Mouse (Mus musculus) embryonic facial prominence, embryonic 12.5 days (tissue): ENCODE measurements at regions not wholly inside any gene's neighbourhood (a gene's known extent, or its start where the extent isn't known, plus 50 kb on each side); places are given as distances from the start of the nearest gene placed in this dataset.

Source experiments
- ATAC-seq: fragments of 200-750 bp; cut with Nextera tagmentation; 2 replicates; pipeline ENCODE4 v1.8.0; 2017; ENCODE audit not compliant: insufficient number of reproducible peaks, insufficient read depth, low FRiP score, low TSS enrichment
- H3K27ac ChIP-seq: fragments of 300-500 bp; sonication (generic); 2 replicates; pipeline ENCODE4 v1.5.1; 2016; ENCODE audit warnings: mild to moderate bottlenecking
- H3K27me3 ChIP-seq: fragments of 300-500 bp; sonication (generic); 2 replicates; pipeline ENCODE4 v1.6.1; 2016; ENCODE audit warnings: mild to moderate bottlenecking, moderate library complexity
- H3K36me3 ChIP-seq: fragments of 300-500 bp; sonication (generic); 2 replicates; pipeline ENCODE4 v1.6.1; 2016; ENCODE audit warnings: mild to moderate bottlenecking
- H3K4me1 ChIP-seq: fragments of 300-500 bp; sonication (generic); 2 replicates; pipeline ENCODE4 v1.6.1; 2016
- H3K4me2 ChIP-seq: fragments of 300-500 bp; sonication (generic); replicated peaks from 2 replicates; pipeline ENCODE4 v1.6.1; 2016; ENCODE audit warnings: mild to moderate bottlenecking, moderate library complexity
- H3K4me3 ChIP-seq: fragments of 300-500 bp; sonication (generic); 2 replicates; pipeline ENCODE4 v1.5.1; 2016; ENCODE audit warnings: mild to moderate bottlenecking
- H3K9ac ChIP-seq: fragments of 300-500 bp; sonication (generic); 2 replicates; pipeline ENCODE4 v1.6.1; 2016; ENCODE audit warnings: mild to moderate bottlenecking, moderate library complexity
- H3K9me3 ChIP-seq: fragments of 300-500 bp; sonication (generic); 2 replicates; pipeline ENCODE4 v1.6.1; 2016; ENCODE audit warnings: mild to moderate bottlenecking, moderate library complexity
- WGBS: fragments of 180-500 bp; shearing (Covaris S2); methylation state at CpG from one replicate; pipeline ENCODE4 v1.1.7; 2016; 5-methylcytosine and 5-hydroxymethylcytosine counted together

GRCm38 (mm10) chr14:104297316-104298311, 170.2 kb downstream of the Pou4f1 start:
- Histone ChIP-seq H3K27me3 (no peaks in the 10 kb centered on the region), H3K4me3 (no peak overlapping the region), H3K36me3 (no peaks in the 10 kb centered on the region), H3K4me1 (no peaks in the 10 kb centered on the region), H3K9ac (no peak overlapping the region), H3K27ac (no peak overlapping the region), H3K9me3 (no peaks in the 10 kb centered on the region), H3K4me2 (no peak overlapping the region)
- 54% methylated on average over 15 of the region's 15 CpGs for WGBS
- peak; percentile 75; the same call in 1 of the 2 replicates for ATAC-seq

- Histone ChIP-seq H3K9ac (no peak overlapping the region), H3K27ac (no peak overlapping the region), H3K4me3 (no peak overlapping the region), H3K27me3 (no peaks in the 10 kb centered on the region), H3K4me2 (no peak overlapping the region), H3K4me1 (no peaks in the 10 kb centered on the region), H3K36me3 (no peaks in the 10 kb centered on the region), H3K9me3 (no peaks in the 10 kb centered on the region)
- no peak for ATAC-seq
- 50% methylated on average over 4 of the region's 4 CpGs for WGBS
Measured at GRCm38 (mm10) chr14:104293814-104294213, 174.0 kb downstream of the Pou4f1 start.

GRCm38 (mm10) chr14:104293147-104293546, 174.7 kb downstream of the Pou4f1 start:
- Histone ChIP-seq H3K4me1 (no peaks in the 10 kb centered on the region), H3K27me3 (no peaks in the 10 kb centered on the region), H3K9ac (no peak overlapping the region), H3K4me2 (no peak overlapping the region), H3K4me3 (no peak overlapping the region), H3K9me3 (no peaks in the 10 kb centered on the region), H3K36me3 (no peaks in the 10 kb centered on the region), H3K27ac (no peak overlapping the region)
- WGBS = 92% methylated on average over 2 of the region's 2 CpGs
- ATAC-seq = no peak

- Histone ChIP-seq H3K4me2 (no peak overlapping the region), H3K27me3 (no peaks in the 10 kb centered on the region), H3K4me3 (no peak overlapping the region), H3K36me3 (no peaks in the 10 kb centered on the region), H3K4me1 (no peaks in the 10 kb centered on the region), H3K27ac (no peak overlapping the region), H3K9ac (no peak overlapping the region), H3K9me3 (no peaks in the 10 kb centered on the region)
- 89% methylated on average over 6 of the region's 6 CpGs for WGBS
- ATAC-seq = no peak
Measured at GRCm38 (mm10) chr14:104280353-104280752, 187.4 kb downstream of the Pou4f1 start.

GRCm38 (mm10) chr14:104279890-104280289, 187.9 kb downstream of the Pou4f1 start:
- no peaks in the 10 kb centered on the region for H3K36me3 ChIP-seq
- no peak for ATAC-seq
- no peak overlapping the region for H3K27ac ChIP-seq
- no peaks in the 10 kb centered on the region for H3K9me3 ChIP-seq
- no peaks in the 10 kb centered on the region for H3K27me3 ChIP-seq
- H3K9ac ChIP-seq = no peak overlapping the region
- 81% methylated on average over 5 of the region's 5 CpGs for WGBS
- no peaks in the 10 kb centered on the region for H3K4me1 ChIP-seq
- H3K4me3 ChIP-seq = no peak overlapping the region
- H3K4me2 ChIP-seq = no peak overlapping the region

GRCm38 (mm10) chr14:104274752-104275151, 193.0 kb downstream of the Pou4f1 start:
- Histone ChIP-seq H3K4me2 (no peak overlapping the region), H3K9me3 (no peaks in the 10 kb centered on the region), H3K4me3 (no peak overlapping the region), H3K9ac (no peak overlapping the region), H3K27me3 (no peaks in the 10 kb centered on the region), H3K36me3 (no peaks in the 10 kb centered on the region), H3K4me1 (no peaks in the 10 kb centered on the region), H3K27ac (no peak overlapping the region)
- no peak for ATAC-seq
- WGBS = 77% methylated on average over 4 of the region's 4 CpGs

GRCm38 (mm10) chr14:104264919-104265764, 202.7 kb downstream of the Pou4f1 start:
- H3K36me3 ChIP-seq = no peaks in the 10 kb centered on the region
- H3K4me1 ChIP-seq = no peaks in the 10 kb centered on the region
- H3K27me3 ChIP-seq = no peaks in the 10 kb centered on the region
- no peak overlapping the region for H3K4me3 ChIP-seq
- 72% methylated on average over 6 of the region's 6 CpGs for WGBS
- no peak overlapping the region for H3K27ac ChIP-seq
- H3K4me2 ChIP-seq = no peak overlapping the region
- H3K9me3 ChIP-seq = no peaks in the 10 kb centered on the region
- H3K9ac ChIP-seq = no peak overlapping the region
- no peak for ATAC-seq

GRCm38 (mm10) chr14:104216965-104217364, 250.8 kb downstream of the Pou4f1 start:
- Histone ChIP-seq H3K4me2 (no peak overlapping the region), H3K9me3 (no peaks in the 10 kb centered on the region), H3K4me1 (no peaks in the 10 kb centered on the region), H3K36me3 (no peaks in the 10 kb centered on the region), H3K27me3 (no peaks in the 10 kb centered on the region), H3K27ac (no peak overlapping the region), H3K4me3 (no peak overlapping the region), H3K9ac (no peak overlapping the region)
- no peak for ATAC-seq
- 84% methylated on average over 5 of the region's 5 CpGs for whole genome bisulfite sequencing

GRCm38 (mm10) chr14:104210719-104211118, 257.1 kb downstream of the Pou4f1 start:
- Histone ChIP-seq H3K27ac (no peak overlapping the region), H3K36me3 (no peaks in the 10 kb centered on the region), H3K9ac (no peak overlapping the region), H3K4me1 (no peaks in the 10 kb centered on the region), H3K4me3 (no peak overlapping the region), H3K27me3 (no peaks in the 10 kb centered on the region), H3K9me3 (no peaks in the 10 kb centered on the region), H3K4me2 (no peak overlapping the region)
- WGBS = 46% methylated on average over 3 of the region's 3 CpGs
- ATAC-seq = peak; percentile 82; the same call in 1 of the 2 replicates

GRCm38 (mm10) chr14:104208855-104209254, 258.9 kb downstream of the Pou4f1 start:
- ATAC-seq = no peak
- H3K27ac ChIP-seq = no peak overlapping the region
- no peaks in the 10 kb centered on the region for H3K9me3 ChIP-seq
- H3K27me3 ChIP-seq = no peaks in the 10 kb centered on the region
- no peak overlapping the region for H3K9ac ChIP-seq
- H3K36me3 ChIP-seq = no peaks in the 10 kb centered on the region
- 77% methylated on average over 4 of the region's 4 CpGs for WGBS
- no peaks in the 10 kb centered on the region for H3K4me1 ChIP-seq
- H3K4me2 ChIP-seq = no peak overlapping the region
- H3K4me3 ChIP-seq = no peak overlapping the region

- no peaks in the 10 kb centered on the region for H3K4me1 ChIP-seq
- no peak overlapping the region for H3K9ac ChIP-seq
- H3K4me3 ChIP-seq = no peak overlapping the region
- no peaks in the 10 kb centered on the region for H3K36me3 ChIP-seq
- no peaks in the 10 kb centered on the region for H3K27me3 ChIP-seq
- H3K27ac ChIP-seq = no peak overlapping the region
- 66% methylated on average over 7 of the region's 7 CpGs for WGBS
- H3K4me2 ChIP-seq = no peak overlapping the region
- no peaks in the 10 kb centered on the region for H3K9me3 ChIP-seq
- ATAC-seq = no peak
Measured at GRCm38 (mm10) chr14:104208040-104208816, 259.6 kb downstream of the Pou4f1 start.
